Mouse (Mus musculus) brain, embryonic 14.5 days (tissue): ENCODE results near the gene Kera. TPM values are rescaled to one million over a fixed set of nuclear protein-coding genes. Genes with fewer than 3 reads are reported as not detected.

Experiments
- DNase-seq: peaks from one replicate; pipeline ENCODE4 v3.0.0-alpha.2; 2011; ENCODE audit warnings: low read depth
- CTCF ChIP-seq: fragments of 200-500 bp; IDR thresholded peaks from 2 replicates; pipeline ENCODE4 v1.5.1; 2012; ENCODE audit warnings: inconsistent platforms, mild to moderate bottlenecking, moderate library complexity, borderline replicate concordance; ENCODE audit not compliant: insufficient read depth, insufficient read length; ENCODE audit errors: extremely low read depth
- POLR2A ChIP-seq: fragments of 200-500 bp; IDR thresholded peaks from 2 replicates; pipeline ENCODE4 v1.6.1; 2012; ENCODE audit warnings: mild to moderate bottlenecking, inconsistent platforms, borderline replicate concordance; ENCODE audit not compliant: poor library complexity, insufficient read depth, insufficient read length, severe bottlenecking; ENCODE audit errors: extremely low read depth
- polyA plus RNA-seq: library from polyadenylated mRNA; depleted of rRNA; stranded (reverse); fragments of >200 nt; gene quantifications from 2 replicates; pipeline ENCODE4 v1.2.3, GENCODE M21; 2012; rRNA removed

The Kera gene
- 0.78 and 0.83 TPM in 2 replicates for polyA plus RNA-seq

- DNase-seq: no peak
- TF ChIP-seq POLR2A (no peak), CTCF (no peak)
Measured at GRCm38 (mm10) chr10:97606579-97606978, at the start of gene Kera. Gene Kera (plus strand): TSS chr10:97606879.

- TF ChIP-seq CTCF (no peak), POLR2A (no peak)
- DNase-seq: peak; percentile 57
Measured at GRCm38 (mm10) chr10:97564957-97565856, 41.5 kb upstream of the Kera start, which contains the start of gene Lum. Gene Lum (plus strand): TSS chr10:97565128.

GRCm38 (mm10) chr10:97567489-97568135 lies 39.1 kb upstream of the Kera start:
- peak; percentile 32 for DNase-seq
- TF ChIP-seq POLR2A (no peak), CTCF (peak; percentile 3; the same call in 1 of the 2 replicates)

GRCm38 (mm10) chr10:97582543-97583231 lies 24.0 kb upstream of the Kera start:
- DNase-seq: peak; percentile 75
- TF ChIP-seq CTCF (no peak), POLR2A (no peak)

GRCm38 (mm10) chr10:97584176-97584575 lies 22.5 kb upstream of the Kera start:
- TF ChIP-seq CTCF (no peak), POLR2A (no peak)
- no peak for DNase-seq

GRCm38 (mm10) chr10:97587159-97587558 lies 19.5 kb upstream of the Kera start:
- TF ChIP-seq POLR2A: no peak
- no peak for TF ChIP-seq CTCF
- no peak for DNase-seq

- no peak for DNase-seq
- TF ChIP-seq POLR2A (no peak), CTCF (no peak)
Measured at GRCm38 (mm10) chr10:97589574-97589973, 17.1 kb upstream of the Kera start.

GRCm38 (mm10) chr10:97591036-97591435 lies 15.6 kb upstream of the Kera start:
- TF ChIP-seq CTCF (no peak), POLR2A (no peak)
- DNase-seq: no peak

- DNase-seq: no peak
- TF ChIP-seq POLR2A (no peak), CTCF (no peak)
Measured at GRCm38 (mm10) chr10:97591685-97592084, 15.0 kb upstream of the Kera start.

- DNase-seq: no peak
- TF ChIP-seq CTCF (no peak), POLR2A (no peak)
Measured at GRCm38 (mm10) chr10:97595680-97596079, 11.0 kb upstream of the Kera start.

- no peak for DNase-seq
- no peak for TF ChIP-seq POLR2A
- TF ChIP-seq CTCF: no peak
Measured at GRCm38 (mm10) chr10:97601744-97602143, 4.9 kb upstream of the Kera start.
